Mouse (Mus musculus) heart, postnatal 25 days (tissue): Measurements from ENCODE around the gene Kdm4c. TPM values are rescaled to one million over a fixed set of nuclear protein-coding genes. Genes with fewer than 3 reads are reported as not detected.
"Not testable (repeated sequence)": the region's sequence is repeated elsewhere in the genome, so short reads cannot be mapped to it uniquely, and the experiment has no call there.

Experiments
- DNase-seq: peaks from one replicate; pipeline ENCODE4 v3.0.0; 2022; ENCODE audit warnings: low spot score
- intact Hi-C: fragments of 180-260 bp; cut with DNase I; formaldehyde crosslinking; loops from one replicate; pipeline ENCODE4 v1.15.1; 2025
- total RNA-seq, 2 experiments: library from RNA; stranded (reverse); gene quantifications; 2 replicates each; pipeline ENCODE4 v1.2.3; 2021

Gene Kdm4c
- total RNA-seq, result 10 to 100 TPM; 12.3 to 12.8 TPM

DNA sequence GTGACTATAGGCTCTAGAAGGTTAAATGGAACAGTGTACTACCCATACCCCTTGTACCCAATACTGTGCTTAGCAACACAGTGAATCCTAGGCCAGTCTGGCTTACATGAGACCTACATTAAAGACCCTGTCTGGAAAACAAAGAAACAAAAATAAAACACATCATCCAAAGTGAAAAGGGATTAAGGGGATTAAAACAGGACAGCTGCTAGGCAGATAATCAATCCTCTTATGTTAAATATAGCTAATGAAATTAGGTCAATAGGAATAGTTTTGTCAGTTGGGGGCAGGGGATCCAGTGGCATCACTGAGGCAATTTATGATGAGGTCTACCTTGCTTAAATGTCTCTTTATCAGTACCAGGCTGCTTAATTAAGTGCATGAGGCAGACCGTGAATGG, at the start of gene Kdm4c:
Gene Kdm4c, plus strand, starts transcription at position 322 of the 400 bp plus-strand sequence.
- intact Hi-C loops, result no loop called here
- DNase-seq, result no peak

DNA sequence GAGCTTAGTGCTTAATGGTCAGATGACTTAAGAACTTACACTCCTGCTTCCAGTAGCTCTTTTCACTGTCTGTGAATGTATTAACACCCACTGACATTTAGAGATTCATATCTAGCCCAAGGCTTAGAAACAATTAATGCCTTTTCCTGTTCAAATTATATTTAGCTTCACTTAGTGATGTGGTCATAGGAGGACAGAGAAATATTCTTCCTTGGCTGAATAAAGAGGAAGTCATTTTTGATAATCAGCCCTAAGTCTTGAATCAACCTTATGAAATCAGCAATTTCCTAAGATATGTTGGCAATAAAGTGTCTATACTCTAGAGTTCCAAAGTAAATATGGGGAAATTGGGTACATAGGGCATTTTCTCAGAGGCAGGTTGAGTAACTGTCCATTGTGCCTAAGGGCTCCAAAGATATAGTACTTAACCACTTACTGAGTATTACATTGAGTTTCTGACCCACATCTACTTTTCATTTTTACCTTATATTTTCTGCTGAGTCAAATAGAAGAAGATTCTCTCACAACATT, 41.0 kb upstream of the Kdm4c start:
- DNase-seq, result no peak
- intact Hi-C loops, result no loop called here

DNA sequence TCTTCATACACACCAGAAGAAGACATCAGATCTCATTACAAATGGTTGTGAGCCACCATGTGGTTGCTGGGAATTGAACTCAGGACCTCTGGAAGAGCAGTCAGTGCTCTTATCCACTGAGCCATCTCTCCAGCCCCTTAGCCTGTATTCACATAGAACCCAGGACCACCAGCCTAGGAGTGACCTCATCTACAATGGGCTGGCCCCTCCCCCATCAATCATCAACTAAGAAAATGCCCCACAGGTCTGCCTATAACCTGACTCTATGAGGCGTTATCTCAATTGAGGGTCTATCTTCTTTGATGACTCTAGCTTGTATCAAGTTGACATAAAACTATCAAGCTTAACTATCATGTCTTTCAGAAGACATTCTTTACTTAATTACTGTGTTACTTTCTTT, 20.5 kb upstream of the Kdm4c start:
- DNase-seq, intact Hi-C loops: not testable (repeated sequence)

DNA sequence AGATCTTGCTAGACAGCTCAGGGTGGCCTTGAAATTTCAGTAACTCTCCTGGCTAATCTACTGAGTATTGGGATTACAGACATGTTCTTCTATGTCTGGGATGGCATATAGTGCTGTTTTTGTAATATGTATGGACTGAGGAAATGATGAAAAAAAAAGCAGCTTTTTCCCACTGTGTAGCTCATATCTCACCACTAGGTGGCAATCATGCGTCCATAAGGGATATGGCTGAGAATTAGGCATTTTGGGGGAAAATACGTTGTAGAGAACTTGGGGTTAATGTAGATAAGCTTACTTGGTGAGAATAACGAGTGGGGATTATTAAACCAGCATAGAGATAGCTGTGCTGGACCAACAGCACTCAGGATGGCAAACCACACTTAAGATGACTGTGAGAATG, 19.9 kb upstream of the Kdm4c start:
- DNase-seq, result no peak
- intact Hi-C loops, result no loop called here

DNA sequence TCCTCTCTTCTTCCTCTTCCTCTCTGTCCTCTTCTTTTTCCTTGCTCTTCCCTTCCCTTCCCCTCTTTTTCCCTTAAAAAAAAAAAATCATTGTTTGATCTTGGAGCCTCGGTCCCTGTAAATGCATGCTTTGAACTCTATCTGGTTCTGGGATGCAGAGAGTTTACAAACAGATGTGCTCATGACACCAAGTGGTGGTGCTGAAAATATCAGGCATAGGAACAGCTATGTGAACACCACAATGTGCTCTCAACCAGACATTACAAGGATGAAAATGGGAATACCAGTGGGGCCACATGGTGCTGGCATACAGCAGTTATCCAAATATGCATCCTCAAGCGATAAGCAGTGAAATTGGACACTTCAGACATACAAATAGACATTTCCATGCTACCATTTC, 18.1 kb upstream of the Kdm4c start:
- intact Hi-C loops, result no loop called here

DNA sequence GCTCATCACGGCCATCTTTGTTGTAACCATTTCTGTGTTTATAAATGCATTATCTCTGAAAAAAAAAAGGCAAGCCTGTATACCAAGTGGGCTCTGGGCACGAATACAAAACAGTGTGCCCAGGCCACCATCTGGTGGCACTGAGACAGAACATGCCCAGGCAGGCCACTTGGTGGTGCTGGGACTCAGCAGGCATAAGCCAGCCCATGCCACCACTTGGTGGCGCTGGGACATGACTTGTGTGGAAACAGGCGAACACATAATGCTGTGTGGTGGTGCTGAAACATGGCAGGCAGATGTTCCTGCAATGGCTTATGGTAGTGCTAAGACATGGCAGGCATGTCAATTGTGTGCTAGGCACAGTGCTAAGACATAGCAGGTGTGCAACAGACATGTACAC, 11.3 kb upstream of the Kdm4c start:
- intact Hi-C loops, result no loop called here
- no peak for DNase-seq

More for the DNA sequence above, 18.1 kb upstream of the Kdm4c start:
- no peak for DNase-seq

DNA sequence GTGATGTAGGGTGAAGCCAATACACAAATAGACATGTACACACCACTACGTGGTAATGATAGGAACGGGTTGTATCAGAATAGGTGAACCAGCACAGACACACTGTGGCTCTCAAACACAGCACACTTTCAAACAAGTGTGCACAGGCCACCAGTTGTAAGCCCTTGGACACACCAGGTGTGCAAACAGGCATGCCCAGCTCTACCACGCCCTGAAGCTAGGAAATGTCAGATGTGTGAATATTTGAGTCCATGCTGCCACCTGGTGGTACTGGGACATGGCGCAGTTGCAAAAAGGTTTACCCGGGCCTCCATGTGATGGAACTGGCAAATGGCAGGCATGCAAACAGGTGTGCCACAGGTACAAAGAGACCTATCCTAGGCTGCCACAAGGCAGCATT, 10.9 kb upstream of the Kdm4c start:
- DNase-seq, result no peak
- intact Hi-C loops, result no loop called here

DNA sequence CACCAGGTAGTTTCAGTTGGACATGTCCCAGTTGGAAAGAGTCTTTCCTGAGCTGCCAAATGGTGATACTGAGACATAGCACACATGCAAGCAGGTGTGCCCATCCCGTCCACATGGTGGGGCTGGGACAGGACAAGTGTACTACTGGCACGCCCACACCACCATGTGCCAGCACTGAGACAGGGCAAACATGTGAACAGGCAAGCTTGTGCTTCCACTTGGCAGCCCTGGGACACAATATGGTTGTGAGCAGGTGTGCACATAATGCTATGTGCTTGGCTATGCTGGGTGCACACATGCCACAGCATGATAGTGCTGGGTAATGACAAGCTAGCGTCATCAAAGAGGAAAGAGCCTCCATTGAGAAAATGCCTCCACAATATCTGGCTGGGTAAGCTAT, 8.8 kb upstream of the Kdm4c start:
- DNase-seq, result no peak
- intact Hi-C loops, result no loop called here

DNA sequence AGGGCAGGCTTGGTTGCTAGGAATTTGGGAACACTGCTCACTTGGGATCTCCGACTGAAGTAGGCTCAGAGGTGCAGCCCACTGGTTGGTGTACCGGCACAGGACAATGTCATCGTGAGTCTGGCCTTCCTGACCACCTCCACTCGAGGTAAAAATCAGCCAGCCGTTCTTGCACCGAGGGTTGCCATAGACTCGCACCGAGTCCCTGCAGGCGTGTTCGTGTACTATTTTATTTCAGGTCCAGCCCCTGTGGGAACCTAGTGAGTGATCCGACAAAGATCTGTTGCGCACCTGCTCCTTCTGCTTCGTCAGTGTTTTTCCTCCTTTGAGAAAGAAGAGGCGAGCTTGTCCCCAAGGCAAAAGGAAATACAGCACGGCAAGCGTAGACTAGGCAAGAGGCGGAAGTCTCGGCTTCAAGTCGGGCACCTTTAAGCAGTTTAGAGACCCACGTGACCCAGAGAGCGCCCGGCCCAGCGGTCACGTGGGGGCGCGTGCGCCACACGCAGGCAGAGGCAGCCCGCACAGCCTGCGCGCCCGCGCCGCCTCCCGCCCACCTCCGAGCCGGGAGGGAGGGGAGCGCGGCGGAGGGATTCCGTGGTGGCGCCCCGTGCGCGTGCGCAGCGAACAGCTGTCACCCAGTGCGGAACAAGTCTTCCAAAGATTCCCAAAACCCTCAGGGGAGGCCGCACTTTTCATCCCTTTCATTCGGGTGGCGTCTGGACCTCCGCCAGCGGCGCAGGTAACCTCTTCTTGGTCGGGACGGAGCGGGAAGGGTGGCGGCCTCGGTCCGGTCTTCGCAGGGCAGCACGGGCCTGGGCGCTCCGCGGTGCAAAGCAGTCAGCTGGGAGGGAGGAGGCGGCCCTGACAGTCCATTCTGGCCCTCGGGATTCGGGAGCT, 9.3 kb downstream of the Kdm4c start:
- intact Hi-C loops, result no loop called here
- DNase-seq, result peak; percentile 95

DNA sequence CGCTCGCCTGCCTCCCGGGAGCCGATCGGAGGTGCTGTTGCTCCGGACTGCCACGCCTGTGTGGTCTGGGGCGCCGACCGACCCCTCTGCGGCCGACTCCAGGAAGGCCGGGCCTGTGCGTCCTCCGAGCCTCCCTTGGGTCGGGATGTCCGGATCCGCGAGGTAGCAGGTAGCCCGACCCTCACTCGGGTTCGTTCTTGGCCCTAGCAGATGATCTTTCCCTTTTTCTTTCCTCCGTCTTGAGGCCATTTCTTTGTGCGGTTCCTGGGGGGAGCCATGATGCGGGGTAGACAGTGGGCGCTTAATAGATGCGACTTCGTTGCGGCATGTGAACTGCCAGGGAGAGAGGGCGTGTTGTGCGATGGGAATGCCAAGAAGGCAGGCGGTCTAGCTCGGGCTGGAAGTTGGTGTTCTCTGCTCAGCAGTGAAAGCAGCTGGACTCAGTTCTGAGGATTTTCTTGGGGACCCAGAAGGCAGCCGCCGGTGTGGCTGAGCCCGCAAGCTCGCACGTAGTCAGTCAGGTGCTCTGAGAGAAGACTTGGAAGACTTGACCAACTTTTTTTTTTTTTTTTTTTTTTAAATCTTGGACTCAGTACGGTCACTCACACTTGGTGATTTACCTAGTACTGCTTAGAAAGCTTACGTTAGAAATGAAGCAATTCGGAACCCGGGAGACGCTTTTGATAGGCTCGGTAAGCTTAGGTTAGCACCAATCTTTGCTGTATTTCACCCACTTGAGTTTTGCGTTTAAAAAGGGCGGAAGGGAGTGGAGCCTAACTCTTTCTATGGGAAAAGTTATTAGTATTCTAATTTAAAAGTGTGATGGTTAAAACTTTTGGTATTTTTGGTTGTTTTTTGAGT, 10.2 kb downstream of the Kdm4c start:
- intact Hi-C loops, result no loop called here
- peak; percentile 12 for DNase-seq

DNA sequence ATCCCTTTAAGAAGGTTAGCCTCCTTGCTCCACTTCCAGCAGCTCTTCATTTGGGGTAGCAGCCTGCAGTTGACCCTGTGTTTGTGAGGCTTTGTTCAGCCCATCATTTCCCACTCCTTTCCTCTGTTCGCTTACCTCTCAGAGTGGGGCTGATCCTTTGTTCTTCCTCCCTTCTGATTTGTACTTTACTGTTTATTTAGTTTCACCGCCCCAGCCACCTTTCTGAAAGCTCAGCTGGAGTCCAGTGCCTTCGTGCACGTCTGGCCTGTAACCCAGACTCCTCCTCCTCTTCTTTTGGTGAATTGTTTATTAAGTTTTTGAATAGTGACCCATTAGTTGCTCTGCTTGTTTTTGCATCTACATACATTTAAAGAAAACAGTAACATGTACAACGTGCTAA, 15.6 kb downstream of the Kdm4c start:
- intact Hi-C loops, result no loop called here
- DNase-seq, result no peak

DNA sequence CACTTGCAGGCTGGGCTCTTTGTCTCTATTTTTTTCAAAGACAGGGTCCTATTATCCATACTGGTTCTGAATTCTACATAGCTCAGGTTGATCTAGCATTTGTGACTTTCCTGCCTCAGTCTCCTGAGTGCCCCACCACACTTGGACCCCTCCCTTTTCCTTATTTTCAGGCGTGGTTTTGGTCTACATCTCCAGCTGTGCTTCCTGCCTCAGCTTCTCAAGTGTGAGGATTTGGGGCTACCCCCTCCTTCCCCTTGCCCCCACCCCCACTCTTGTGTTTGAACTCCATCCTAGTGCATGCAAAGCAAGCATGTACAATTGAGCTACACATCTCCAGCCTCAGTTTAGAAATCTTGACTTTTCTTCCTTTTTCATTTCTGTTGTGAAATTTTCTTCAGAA, 16.2 kb downstream of the Kdm4c start:
- intact Hi-C loops, result no loop called here

DNA sequence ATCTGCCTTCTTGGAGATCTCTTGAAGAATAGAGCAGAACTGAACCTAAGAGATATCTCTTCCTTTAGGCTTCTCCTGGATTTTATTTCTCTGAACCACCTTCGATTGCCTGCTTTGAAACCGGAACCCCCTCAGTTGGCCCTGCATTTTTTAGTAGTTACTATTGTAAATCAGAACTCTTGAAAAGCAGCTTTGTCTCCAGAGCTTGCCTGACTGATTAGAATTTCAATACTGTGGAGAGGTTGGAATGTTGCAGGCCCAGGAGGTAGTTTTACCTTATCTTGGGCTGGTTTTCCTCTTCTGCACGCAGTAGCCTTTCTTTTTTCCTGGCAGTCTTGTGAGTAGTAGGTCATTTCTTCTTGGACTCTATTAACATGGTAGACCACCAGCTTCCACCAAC, 17.0 kb downstream of the Kdm4c start:
- DNase-seq, result no peak
- intact Hi-C loops, result no loop called here

More for the DNA sequence above, 16.2 kb downstream of the Kdm4c start:
- no peak for DNase-seq

DNA sequence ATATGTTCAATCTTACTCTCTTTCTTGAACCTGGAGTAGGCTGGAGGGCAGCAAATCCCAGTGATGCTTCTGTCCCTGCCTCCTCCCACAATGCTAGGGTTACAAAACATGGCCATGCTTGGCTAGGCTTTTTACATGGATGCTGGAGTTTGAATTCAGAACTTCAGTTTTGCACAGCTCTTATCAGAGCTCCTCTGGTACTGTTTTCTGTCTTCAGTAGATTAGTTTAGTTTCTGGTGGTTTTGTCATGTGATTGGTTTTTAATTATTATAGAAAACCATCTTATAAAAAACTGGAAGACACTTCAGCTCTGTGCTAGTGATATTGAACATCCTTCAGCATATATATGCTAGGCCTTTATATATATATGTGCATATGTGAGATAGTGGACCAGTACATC, 19.6 kb downstream of the Kdm4c start:
- intact Hi-C loops, result no loop called here
- no peak for DNase-seq

DNA sequence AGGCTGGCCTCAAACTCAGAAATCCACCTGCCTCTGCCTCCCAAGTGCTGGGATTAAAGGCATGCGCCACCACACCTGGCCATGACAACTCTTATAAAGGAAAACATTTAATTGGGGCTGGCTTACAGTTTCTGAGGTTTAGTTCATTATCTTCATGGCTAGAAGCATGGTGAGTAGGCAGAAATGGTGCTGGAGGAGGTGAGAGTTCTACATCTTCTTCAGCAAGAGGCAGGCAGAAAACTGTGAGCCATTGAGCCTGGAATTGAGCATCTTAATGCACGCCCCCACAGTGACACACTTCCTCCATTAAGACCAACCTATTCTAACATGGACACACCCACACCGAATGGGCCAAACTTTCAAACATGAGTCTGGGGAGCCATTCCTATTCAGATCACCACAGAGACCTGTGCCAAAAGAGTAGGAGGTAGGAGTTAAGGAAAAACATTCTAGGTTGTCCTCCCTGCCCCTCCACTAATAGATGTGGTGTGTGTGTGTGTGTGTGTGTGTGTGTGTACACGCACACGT, 22.2 kb downstream of the Kdm4c start:
- no peak for DNase-seq
- intact Hi-C loops, result no loop called here

DNA sequence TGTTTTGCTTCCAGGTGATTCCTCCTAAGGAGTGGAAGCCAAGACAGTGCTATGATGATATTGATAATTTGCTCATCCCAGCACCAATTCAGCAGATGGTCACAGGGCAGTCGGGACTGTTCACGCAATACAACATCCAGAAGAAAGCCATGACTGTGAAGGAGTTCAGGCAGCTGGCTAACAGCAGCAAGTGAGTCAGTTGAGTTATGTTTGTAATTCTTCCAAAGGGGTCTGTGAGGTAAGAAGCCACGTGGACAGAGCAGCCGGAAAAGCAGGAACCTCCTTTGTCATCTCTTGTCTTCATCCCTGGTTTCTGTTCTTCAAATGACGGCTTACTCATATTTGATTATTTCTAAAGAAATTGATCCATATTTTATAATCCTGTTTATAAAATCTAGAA, 28.9 kb downstream of the Kdm4c start:
- intact Hi-C loops, result no loop called here
- DNase-seq, result no peak

DNA sequence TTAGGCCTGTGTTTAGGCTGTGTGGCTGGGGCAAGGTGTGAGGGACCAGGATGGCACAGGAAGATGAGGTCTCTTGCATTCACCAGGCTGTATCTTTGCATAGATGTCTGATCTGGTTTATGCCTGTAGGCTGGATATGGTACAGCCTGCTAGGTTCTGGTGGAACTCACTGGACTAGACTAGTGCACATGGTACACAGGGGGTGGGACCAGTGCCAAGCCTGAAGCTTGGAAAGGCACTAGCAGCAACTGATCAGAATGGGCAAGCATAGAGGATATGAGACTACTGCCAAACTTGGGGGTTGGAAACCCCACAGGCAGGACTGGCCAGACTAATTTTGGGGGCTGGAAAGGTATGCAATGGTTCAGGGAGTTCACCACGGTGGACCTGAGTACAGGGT, 35.2 kb downstream of the Kdm4c start:
- intact Hi-C loops, result no loop called here

DNA sequence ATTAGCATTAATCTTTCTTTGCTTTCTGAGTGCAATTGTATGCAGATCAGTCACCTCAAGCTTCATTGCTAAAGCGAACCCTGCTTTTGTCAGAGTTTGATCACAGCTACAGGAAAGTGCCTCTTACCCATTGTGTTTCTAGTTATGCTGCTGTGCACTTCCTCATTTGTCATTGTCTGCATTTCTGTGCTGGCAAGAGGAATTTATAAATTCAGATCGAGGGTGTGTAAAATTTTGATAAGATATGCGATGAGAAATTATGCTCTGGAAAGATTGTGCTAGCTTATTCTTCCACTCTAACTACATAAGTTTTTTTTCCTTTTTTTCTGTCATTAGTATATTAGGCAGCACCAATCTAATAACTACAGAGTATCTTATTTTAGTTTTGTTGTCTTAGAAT, 37.9 kb downstream of the Kdm4c start:
- intact Hi-C loops, result no loop called here
- DNase-seq, result no peak

More for the DNA sequence above, 35.2 kb downstream of the Kdm4c start:
- DNase-seq, result no peak

DNA sequence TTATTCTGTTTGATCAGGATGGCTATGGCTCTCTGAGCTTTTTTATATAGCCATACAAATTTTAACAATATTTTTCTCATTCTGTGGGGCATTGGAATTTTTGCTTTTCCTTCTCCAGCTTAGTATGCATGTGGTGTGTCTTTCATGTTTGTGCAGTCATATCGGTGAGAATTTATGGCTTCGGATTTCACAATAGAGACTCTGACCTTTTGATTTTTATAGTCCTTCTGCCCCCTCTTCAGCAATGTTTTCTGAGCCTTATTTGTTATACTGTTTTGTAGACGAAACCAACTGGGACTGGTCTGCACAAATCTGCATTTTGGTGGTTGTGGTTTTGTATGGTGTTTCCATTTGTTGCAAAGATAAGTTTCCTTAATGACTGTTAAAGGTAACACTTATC, 45.6 kb downstream of the Kdm4c start:
- intact Hi-C loops, result no loop called here
- DNase-seq, result no peak

DNA sequence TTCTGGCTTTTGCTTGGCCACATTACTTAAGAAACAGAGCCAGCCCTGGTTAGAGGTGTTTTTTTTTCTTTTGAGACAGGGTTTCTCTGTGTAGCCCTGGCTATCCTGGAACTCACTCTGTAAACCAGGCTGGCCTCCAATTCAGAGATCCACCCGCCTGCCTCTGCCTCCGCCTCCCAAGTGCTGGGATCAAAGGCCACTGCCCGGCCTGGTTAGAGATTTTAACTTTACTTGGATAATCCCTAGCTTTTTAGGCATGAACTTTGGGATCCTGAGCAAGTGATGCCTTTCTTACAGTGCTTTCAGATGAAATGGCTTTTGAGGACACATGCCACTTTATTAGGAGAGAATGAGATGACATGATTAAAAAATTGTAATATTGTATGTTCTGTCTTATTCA, 52.4 kb downstream of the Kdm4c start:
- DNase-seq, result no peak
- intact Hi-C loops, result no loop called here
